Mouse (Mus musculus) macrophage (primary cell): ENCODE measurements around the gene Zdhhc1. TPM values are rescaled to one million over a fixed set of nuclear protein-coding genes. Genes with fewer than 3 reads are reported as not detected.
A peak's percentile ranks its signal among the peaks of the same experiment; 100 is the strongest.

Source experiments
- H3K27ac ChIP-seq: fragments of 350-480 bp; formaldehyde crosslinking; 2 replicates; pipeline ENCODE4 v1.9.0; 2021
- H3K36me3 ChIP-seq: fragments of 350-480 bp; formaldehyde crosslinking; 2 replicates; pipeline ENCODE4 v1.9.0; 2021; ENCODE audit errors: inconsistent target
- H3K4me3 ChIP-seq: fragments of 350-480 bp; formaldehyde crosslinking; 2 replicates; pipeline ENCODE4 v1.9.0; 2021; ENCODE audit errors: inconsistent target
- H3K79me2 ChIP-seq: fragments of 350-480 bp; formaldehyde crosslinking; 2 replicates; pipeline ENCODE4 v1.9.0; 2021; ENCODE audit errors: inconsistent target
- WGBS: methylation state at CpG from one replicate; pipeline ENCODE4 v1.1.7; 2026; ENCODE audit warnings: inconsistent platforms; ENCODE audit not compliant: missing documents; 5-methylcytosine and 5-hydroxymethylcytosine counted together
- polyA plus RNA-seq: library from polyadenylated mRNA; stranded (reverse); fragments of 250-400 nt; gene quantifications from 3 replicates; pipeline ENCODE4 v1.2.4, GENCODE M21; 2018; ENCODE audit warnings: inconsistent platforms

Gene Zdhhc1
- polyA plus RNA-seq, 1 experiment from 2014 or later: 7.3 TPM

DNA sequence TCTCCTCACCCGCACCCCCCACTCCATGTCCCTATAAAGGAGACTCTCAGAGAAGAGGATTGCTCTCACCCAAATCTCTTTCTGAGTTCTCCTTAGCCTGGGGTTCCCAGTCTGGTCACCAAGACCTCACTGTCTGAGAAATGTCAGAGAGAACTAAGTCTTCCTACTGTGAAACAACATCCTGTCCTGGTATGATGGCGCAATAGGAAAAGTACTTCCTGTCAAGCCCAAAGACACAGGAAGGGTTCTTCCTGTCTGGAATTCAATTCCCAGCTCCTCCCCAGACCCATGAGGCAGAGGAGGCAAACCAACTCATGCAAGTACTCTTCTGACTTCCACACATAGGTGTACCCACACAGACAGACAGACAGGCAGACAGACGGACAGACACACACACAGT is 7.9 kb upstream of the Zdhhc1 start:
- Histone ChIP-seq H3K4me3 (no peak overlapping the region), H3K79me2 (no peaks in the 10 kb centered on the region), H3K36me3 (no peaks in the 10 kb centered on the region), H3K27ac (no peak overlapping the region)
- 76% methylated on average over 3 of the region's 3 CpGs for WGBS

- 55% methylated on average over 11 of the region's 12 CpGs for WGBS
- Histone ChIP-seq H3K36me3 (no peaks in the 10 kb centered on the region), H3K79me2 (no peaks in the 10 kb centered on the region), H3K27ac (peak overlapping the region; percentile 31), H3K4me3 (peak overlapping the region; percentile 17; the same call in 1 of the 2 replicates)
These were observed 3.1 kb upstream of the Zdhhc1 start for GRCm38 (mm10) chr8:105499787-105500186.

GRCm38 (mm10) chr8:105495350-105496302 is 1.1 kb downstream of the Zdhhc1 start:
- Histone ChIP-seq H3K79me2 (no peaks in the 10 kb centered on the region), H3K4me3 (peak overlapping the region; percentile 34; the same call in 1 of the 2 replicates), H3K36me3 (no peaks in the 10 kb centered on the region), H3K27ac (no peak overlapping the region)
- 79% methylated on average over 17 of the region's 17 CpGs for WGBS

- Histone ChIP-seq H3K4me3 (no peak overlapping the region), H3K27ac (no peak overlapping the region), H3K36me3 (no peaks in the 10 kb centered on the region), H3K79me2 (no peaks in the 10 kb centered on the region)
- WGBS: 89% methylated on average over 3 of the region's 3 CpGs
These were observed 2.1 kb downstream of the Zdhhc1 start for GRCm38 (mm10) chr8:105494566-105494965.

- Histone ChIP-seq H3K4me3 (no peak overlapping the region), H3K36me3 (no peaks in the 10 kb centered on the region), H3K79me2 (no peaks in the 10 kb centered on the region), H3K27ac (no peak overlapping the region)
- WGBS: 97% methylated on average over 3 of the region's 3 CpGs
These were observed 3.2 kb downstream of the Zdhhc1 start for GRCm38 (mm10) chr8:105493495-105493894.

GRCm38 (mm10) chr8:105489281-105489680 is 7.4 kb downstream of the Zdhhc1 start:
- H3K36me3 ChIP-seq: no peaks in the 10 kb centered on the region
- 67% methylated on average over 1 of the region's 1 CpGs for WGBS
- H3K4me3 ChIP-seq: no peak overlapping the region
- H3K79me2 ChIP-seq: no peaks in the 10 kb centered on the region
- H3K27ac ChIP-seq: no peak overlapping the region

DNA sequence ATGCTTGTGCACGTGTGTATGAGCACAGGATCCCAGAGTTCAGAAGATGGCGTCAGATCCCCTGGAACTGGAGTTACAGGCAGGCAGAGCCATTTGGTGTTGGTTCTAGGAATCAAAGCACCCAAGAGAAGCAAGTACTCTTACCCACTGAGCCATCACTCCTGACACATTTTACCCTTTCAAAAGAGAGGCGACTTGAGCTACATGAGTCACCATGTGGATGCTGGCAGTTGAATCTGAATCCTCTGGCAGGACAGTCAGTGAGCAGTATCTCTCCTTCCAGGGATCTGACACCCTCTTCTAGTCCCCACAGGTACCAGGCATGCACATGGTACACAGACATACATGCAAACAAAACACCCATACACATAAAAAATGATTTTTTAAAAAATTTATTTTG is 8.6 kb downstream of the Zdhhc1 start:
- Histone ChIP-seq H3K36me3 (no peaks in the 10 kb centered on the region), H3K4me3 (no peak overlapping the region), H3K27ac (no peak overlapping the region), H3K79me2 (no peaks in the 10 kb centered on the region)
- WGBS: 87% methylated on average over 3 of the region's 3 CpGs

GRCm38 (mm10) chr8:105484392-105484791 is 12.3 kb downstream of the Zdhhc1 start:
- Histone ChIP-seq H3K4me3 (no peak overlapping the region), H3K79me2 (no peaks in the 10 kb centered on the region), H3K27ac (no peak overlapping the region), H3K36me3 (no peaks in the 10 kb centered on the region)
- whole genome bisulfite sequencing: 95% methylated on average over 2 of the region's 2 CpGs

GRCm38 (mm10) chr8:105484030-105484368 is 12.7 kb downstream of the Zdhhc1 start:
- no peak overlapping the region for H3K4me3 ChIP-seq
- H3K27ac ChIP-seq: no peak overlapping the region
- no peaks in the 10 kb centered on the region for H3K36me3 ChIP-seq
- no peaks in the 10 kb centered on the region for H3K79me2 ChIP-seq
- 98% methylated on average over 3 of the region's 3 CpGs for WGBS

DNA sequence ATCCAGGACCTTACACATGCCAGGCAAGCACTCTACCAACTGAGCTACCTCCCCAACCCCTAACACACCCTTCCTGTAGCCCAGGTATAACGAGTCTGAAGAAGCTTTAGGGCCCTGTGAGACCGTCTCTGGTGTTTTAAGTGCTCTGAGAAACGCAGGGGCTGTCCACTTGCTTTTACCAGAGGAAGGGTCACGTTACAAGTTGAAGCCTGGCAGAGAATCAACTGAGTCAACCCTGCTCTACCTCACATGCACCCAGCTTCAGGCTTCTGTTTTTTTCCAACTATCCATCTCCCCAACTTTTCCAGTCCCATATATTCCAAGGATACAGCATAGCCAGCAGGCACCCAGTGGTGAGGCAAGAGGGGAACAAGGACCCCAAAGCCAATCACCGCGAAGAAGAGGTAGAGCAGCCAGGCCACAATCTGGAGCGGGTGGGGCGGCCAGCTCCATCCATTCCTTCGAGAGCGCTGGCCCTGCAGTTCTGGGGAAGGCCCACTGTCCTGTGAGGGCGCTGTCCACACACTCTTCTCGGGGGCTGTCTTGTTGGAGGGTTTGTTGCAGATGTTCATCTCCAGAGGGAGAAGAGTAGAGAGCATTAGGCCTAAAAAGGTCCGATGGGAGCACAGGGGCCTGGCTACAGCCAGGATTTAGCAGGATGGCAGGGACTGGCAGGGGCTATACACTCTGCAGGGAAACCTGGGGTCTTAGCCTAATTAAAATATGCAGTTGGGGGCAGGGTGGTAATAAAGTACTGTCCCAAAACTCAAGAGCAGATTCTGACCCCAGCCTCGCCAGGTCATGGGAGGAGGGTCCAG is 13.3 kb downstream of the Zdhhc1 start:
- no peak overlapping the region for H3K27ac ChIP-seq
- no peak overlapping the region for H3K4me3 ChIP-seq
- H3K36me3 ChIP-seq: no peaks in the 10 kb centered on the region
- WGBS: 89% methylated on average over 14 of the region's 14 CpGs
- no peaks in the 10 kb centered on the region for H3K79me2 ChIP-seq

- 94% methylated on average over 8 of the region's 8 CpGs for WGBS
- Histone ChIP-seq H3K79me2 (no peaks in the 10 kb centered on the region), H3K27ac (no peak overlapping the region), H3K36me3 (no peaks in the 10 kb centered on the region), H3K4me3 (no peak overlapping the region)
These were observed 14.6 kb downstream of the Zdhhc1 start for GRCm38 (mm10) chr8:105482123-105482522.

DNA sequence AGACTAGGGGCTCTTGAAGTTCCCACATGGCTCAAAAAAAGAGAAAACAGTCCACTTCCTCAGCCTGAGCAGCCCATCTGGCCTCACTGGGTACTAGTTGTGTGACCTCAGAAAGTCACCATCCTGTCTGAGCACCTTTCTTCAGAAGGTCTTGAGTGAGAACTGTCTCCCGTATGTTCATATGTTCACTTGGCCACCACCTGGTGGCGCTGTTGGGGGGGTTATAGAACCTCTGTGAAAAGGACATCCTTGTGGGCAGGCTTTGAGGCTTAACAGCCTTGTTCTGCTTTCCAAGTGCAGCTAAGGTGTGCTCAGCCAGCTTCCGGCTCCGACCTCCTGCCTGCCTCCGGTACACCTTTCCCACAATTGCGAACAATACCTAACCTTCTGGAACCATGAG is 15.2 kb downstream of the Zdhhc1 start:
- WGBS: 80% methylated on average over 6 of the region's 6 CpGs
- no peaks in the 10 kb centered on the region for H3K36me3 ChIP-seq
- no peak overlapping the region for H3K27ac ChIP-seq
- no peaks in the 10 kb centered on the region for H3K79me2 ChIP-seq
- no peak overlapping the region for H3K4me3 ChIP-seq

- H3K27ac ChIP-seq: no peak overlapping the region
- 100% methylated on average over 1 of the region's 2 CpGs for WGBS
- no peaks in the 10 kb centered on the region for H3K79me2 ChIP-seq
- H3K36me3 ChIP-seq: no peaks in the 10 kb centered on the region
- H3K4me3 ChIP-seq: no peak overlapping the region
These were observed 15.7 kb downstream of the Zdhhc1 start for GRCm38 (mm10) chr8:105481013-105481412.

- no peaks in the 10 kb centered on the region for H3K79me2 ChIP-seq
- WGBS: 92% methylated on average over 3 of the region's 3 CpGs
These were observed 18.9 kb downstream of the Zdhhc1 start for GRCm38 (mm10) chr8:105477792-105478191.

More at GRCm38 (mm10) chr8:105477792-105478191, 18.9 kb downstream of the Zdhhc1 start:
- Histone ChIP-seq H3K4me3 (no peak overlapping the region), H3K36me3 (no peaks in the 10 kb centered on the region), H3K27ac (no peak overlapping the region)
